Mouse (Mus musculus): ENCODE data around the gene Hepacam2.

- TF ChIP-seq POLR2A (IDR thresholded peaks at IDR 0.05; ENCODE audit: insufficient read depth, low read depth, low read length) (no peak), CTCF (IDR thresholded peaks at IDR 0.05; ENCODE audit: insufficient read depth, low read depth, low read length) (no peak)
Observed at GRCm38 (mm10) chr6:3543862-3544261, 45.8 kb upstream of the Hepacam2 start.
